ENCODE assay signal across 16 mouse cellular contexts in genomic region chr1:90209741-90210140, GRCm38 (mm10). TPM values are rescaled to one million over a fixed set of nuclear protein-coding genes. Genes with fewer than 3 reads are reported as not detected.
DNase-seq lines count a peak whose midpoint lies in the region; ATAC-seq lines count a peak whose summit lies in the region.
"Had no signal": no experiment of that assay in that cellular context is flagged by ENCODE, and none has a peak within 500 bp of the region (broad histone marks: within the 10 kb centered on the region; RNA-seq: fewer than 3 reads in every experiment).

No protein-coding gene starts in this region.

- peak overlapping the region; percentile 86 for H3K9ac ChIP-seq in heart, embryonic 13.5 days
- H3K9ac ChIP-seq in neural tube, embryonic 13.5 days: no peak overlapping the region
- H3K9ac ChIP-seq in neural tube, embryonic 15.5 days (replicated peaks): no peak overlapping the region
- H3K9ac ChIP-seq: embryonic facial prominence, embryonic 15.5 days; hindbrain, embryonic 15.5 days; liver, embryonic 12.5 days had no signal

- DNase-seq in heart, postnatal 4 days: no peak
- DNase-seq in kidney, adult 18-20 months: peak; percentile 77
- no peak for DNase-seq in layer of hippocampus, adult 11-12 months (ENCODE audit: low spot score)
- DNase-seq: cerebellum, postnatal 10 days; layer of hippocampus, postnatal 36 days; lung, postnatal 4 days had no signal

- H3K36me3 ChIP-seq in heart, embryonic 13.5 days: peaks cover 19% of the 10 kb centered on the region
- H3K36me3 ChIP-seq in neural tube, embryonic 13.5 days: peaks cover 14% of the 10 kb centered on the region
- peaks cover 3% of the 10 kb centered on the region; the same call in 1 of the 2 replicates for H3K36me3 ChIP-seq in neural tube, embryonic 15.5 days
- H3K36me3 ChIP-seq: hindbrain, embryonic 15.5 days had no signal

- peak overlapping the region; percentile 70 for H3K4me2 ChIP-seq in heart, embryonic 13.5 days
- peak overlapping the region; percentile 65; the same call in 1 of the 2 replicates for H3K4me2 ChIP-seq in neural tube, embryonic 13.5 days
- H3K4me2 ChIP-seq in neural tube, embryonic 15.5 days: no peak overlapping the region
- H3K4me2 ChIP-seq: embryonic facial prominence, embryonic 15.5 days; hindbrain, embryonic 15.5 days; liver, embryonic 12.5 days had no signal

- no peak overlapping the region for H3K27ac ChIP-seq in heart, embryonic 13.5 days (replicated peaks)
- peak overlapping the region; percentile 79; the same call in 1 of the 2 replicates for H3K27ac ChIP-seq in neural tube, embryonic 13.5 days (replicated peaks)
- no peak overlapping the region for H3K27ac ChIP-seq in neural tube, embryonic 15.5 days (replicated peaks)
- H3K27ac ChIP-seq: hindbrain, embryonic 15.5 days; liver, embryonic 12.5 days had no signal

- 64% methylated on average over 2 of the region's 2 CpGs for WGBS in heart, embryonic 13.5 days
- WGBS in neural tube, embryonic 13.5 days: 77% methylated on average over 2 of the region's 2 CpGs
- WGBS in neural tube, embryonic 15.5 days: 84% methylated on average over 2 of the region's 2 CpGs

- H3K4me3 ChIP-seq in heart, embryonic 13.5 days: peak overlapping the region; percentile 64
- H3K4me3 ChIP-seq in neural tube, embryonic 13.5 days: no peak overlapping the region
- H3K4me3 ChIP-seq in neural tube, embryonic 15.5 days (replicated peaks): no peak overlapping the region
- H3K4me3 ChIP-seq: hindbrain, embryonic 15.5 days; liver, embryonic 12.5 days; myocyte had no signal

- no peaks in the 10 kb centered on the region for H3K27me3 ChIP-seq in heart, embryonic 13.5 days (replicated peaks)
- no peaks in the 10 kb centered on the region for H3K27me3 ChIP-seq in neural tube, embryonic 13.5 days
- H3K27me3 ChIP-seq in neural tube, embryonic 15.5 days (replicated peaks): no peaks in the 10 kb centered on the region
- H3K27me3 ChIP-seq: CH12.LX; embryonic facial prominence, embryonic 15.5 days; hindbrain, embryonic 15.5 days had no signal

- H3K9me3 ChIP-seq in heart, embryonic 13.5 days: no peaks in the 10 kb centered on the region
- H3K9me3 ChIP-seq in neural tube, embryonic 13.5 days: no peaks in the 10 kb centered on the region
- no peaks in the 10 kb centered on the region for H3K9me3 ChIP-seq in neural tube, embryonic 15.5 days (replicated peaks)
- H3K9me3 ChIP-seq: embryonic facial prominence, embryonic 15.5 days; hindbrain, embryonic 15.5 days; liver, embryonic 12.5 days had no signal

- ATAC-seq in heart, embryonic 13.5 days (ENCODE audit: extremely low read depth, insufficient number of reproducible peaks, low FRiP score, low TSS enrichment): no peak
- no peak for ATAC-seq in neural tube, embryonic 13.5 days (ENCODE audit: low read depth)
- ATAC-seq in neural tube, embryonic 15.5 days (ENCODE audit: low FRiP score): no peak
- no peak for ATAC-seq in megakaryocyte progenitor cell, adult 5-6 weeks (replicated peaks; ENCODE audit: poor library complexity)
- ATAC-seq: liver, embryonic 12.5 days had no signal

- H3K4me1 ChIP-seq in heart, embryonic 13.5 days: peaks cover 73% of the 10 kb centered on the region
- H3K4me1 ChIP-seq in neural tube, embryonic 13.5 days (replicated peaks): peaks cover 83% of the 10 kb centered on the region
- H3K4me1 ChIP-seq in neural tube, embryonic 15.5 days: peaks cover 49% of the 10 kb centered on the region
- H3K4me1 ChIP-seq: liver, embryonic 12.5 days had no signal

RNA-seq across cellular contexts. Expression of gene Ackr3, which starts 6.0 kb away (rescaled TPM):
- 38.3 and 38.5 TPM in 2 replicates for polyA plus RNA-seq in heart, embryonic 13.5 days (2015; fragmentation: Nextera tagmentation; extraction: Ambion mirVana)
- total RNA-seq in heart, postnatal 4 days (2021): 10 to 100 TPM; 28.3 to 29.5 TPM
- 16.7 and 17.1 TPM in 2 replicates for polyA plus RNA-seq in neural tube, embryonic 13.5 days (2015; fragmentation: Nextera tagmentation; extraction: Ambion mirVana)
- polyA plus RNA-seq in neural tube, embryonic 15.5 days (2015; fragmentation: Nextera tagmentation; extraction: Ambion mirVana): 7.5 and 7.7 TPM in 2 replicates
- total RNA-seq in megakaryocyte progenitor cell, adult 5-6 weeks (2015): not detected in 2 replicates
- total RNA-seq in megakaryocyte progenitor cell, adult 5-6 weeks (2017): not detected in 2 replicates

RNA-seq across cellular contexts. Expression of gene Iqca, which starts 56.5 kb away (rescaled TPM):
- polyA plus RNA-seq in heart, embryonic 13.5 days (2015; fragmentation: Nextera tagmentation; extraction: Ambion mirVana): 0.06 and 0.33 TPM in 2 replicates
- not detected for total RNA-seq in heart, postnatal 4 days (2021)
- polyA plus RNA-seq in neural tube, embryonic 13.5 days (2015; fragmentation: Nextera tagmentation; extraction: Ambion mirVana): not detected in 2 replicates
- 0.42 and 0.52 TPM in 2 replicates for polyA plus RNA-seq in neural tube, embryonic 15.5 days (2015; fragmentation: Nextera tagmentation; extraction: Ambion mirVana)
- not detected in 2 replicates for total RNA-seq in megakaryocyte progenitor cell, adult 5-6 weeks (2015)
- not detected in 2 replicates for total RNA-seq in megakaryocyte progenitor cell, adult 5-6 weeks (2017)
- polyA plus RNA-seq: spleen, adult 2 months had no signal
